8 mouse cellular contexts compared by ENCODE assay signal in the genomic region with DNA sequence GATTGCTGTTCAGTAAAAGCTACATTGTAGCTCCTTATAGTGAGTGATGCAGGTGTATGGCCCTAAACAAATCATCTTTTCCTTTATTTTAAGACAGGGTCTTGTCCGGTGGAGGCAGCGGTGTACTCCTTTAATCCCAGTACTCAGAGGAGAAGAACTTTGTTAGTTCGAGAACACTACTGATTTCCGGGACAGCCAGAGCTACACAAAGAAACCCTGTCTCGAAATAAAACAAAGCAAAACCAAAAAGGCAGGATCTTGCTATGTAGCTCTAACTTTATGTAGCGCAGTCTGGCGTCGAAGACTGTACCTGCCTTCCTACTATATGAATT. TPM values are rescaled to one million over a fixed set of nuclear protein-coding genes. Genes with fewer than 3 reads are reported as not detected.
A peak's percentile ranks its signal among the peaks of the same experiment; 100 is the strongest.
DNase-seq lines count a peak whose midpoint lies in the region; ATAC-seq and TF ChIP-seq lines count a peak whose summit lies in the region.

No protein-coding gene starts in this region.

- H3K4me3 ChIP-seq in heart, embryonic 11.5 days (ENCODE audit: low read depth, low read length): peak overlapping the region; percentile 86
- peak overlapping the region; percentile 97 for H3K4me3 ChIP-seq in E14TG2a.4 (replicated peaks; ENCODE audit: low read length)
- H3K4me3 ChIP-seq in forebrain, embryonic 16.5 days (replicated peaks; ENCODE audit: low read length): peak overlapping the region; percentile 91
- H3K4me3 ChIP-seq in liver, postnatal 0 days (ENCODE audit: low read depth, low read length): peak overlapping the region; percentile 97

- 36% methylated on average over 8 of the region's 8 CpGs for WGBS in heart, embryonic 11.5 days (ENCODE audit: insufficient replicate concordance)
- 37% methylated on average over 8 of the region's 8 CpGs for WGBS in forebrain, embryonic 16.5 days
- WGBS in liver, postnatal 0 days (ENCODE audit: insufficient replicate concordance): 32% methylated on average over 8 of the region's 8 CpGs

- no peak for DNase-seq in heart, postnatal 10 days
- no peak for DNase-seq in liver, postnatal 0 days
- DNase-seq in cerebellum, postnatal 14 days: no peak
- no peak for DNase-seq in layer of hippocampus, postnatal 36 days

- H3K4me1 ChIP-seq in heart, embryonic 11.5 days (ENCODE audit: control insufficient read depth, insufficient read depth, low read length): 0 out of 2 replicates have a peak, but pooled peaks cover 3% of the 10 kb centered on the region
- H3K4me1 ChIP-seq in E14TG2a.4 (replicated peaks; ENCODE audit: low read depth, low read length): peaks cover 38% of the 10 kb centered on the region
- H3K4me1 ChIP-seq in forebrain, embryonic 16.5 days (replicated peaks; ENCODE audit: control insufficient read depth, insufficient read depth, low read length): peaks cover 13% of the 10 kb centered on the region
- H3K4me1 ChIP-seq in liver, postnatal 0 days (ENCODE audit: insufficient read depth): peaks cover 7% of the 10 kb centered on the region; the same call in 1 of the 2 replicates

- H3K9ac ChIP-seq in heart, embryonic 11.5 days (ENCODE audit: low read depth, low read length): peak overlapping the region; percentile 84
- H3K9ac ChIP-seq in forebrain, embryonic 16.5 days (replicated peaks; ENCODE audit: low read depth, low read length): peak overlapping the region; percentile 57
- H3K9ac ChIP-seq in liver, postnatal 0 days (replicated peaks): peak overlapping the region; percentile 91

- peak overlapping the region; percentile 75 for H3K4me2 ChIP-seq in heart, embryonic 11.5 days
- peak overlapping the region; percentile 67 for H3K4me2 ChIP-seq in forebrain, embryonic 16.5 days (ENCODE audit: low read length)
- H3K4me2 ChIP-seq in liver, postnatal 0 days (ENCODE audit: low read depth, low read length): peak overlapping the region; percentile 96

- H3K27me3 ChIP-seq in heart, embryonic 11.5 days (ENCODE audit: control insufficient read depth, insufficient read depth, low read length): no peaks in the 10 kb centered on the region
- H3K27me3 ChIP-seq in E14TG2a.4 (ENCODE audit: insufficient read depth, low read length): no peaks in the 10 kb centered on the region
- H3K27me3 ChIP-seq in forebrain, embryonic 16.5 days (replicated peaks; ENCODE audit: control insufficient read depth, insufficient read depth, low read length): no peaks in the 10 kb centered on the region
- H3K27me3 ChIP-seq in liver, postnatal 0 days (ENCODE audit: insufficient read depth, low read length): no peaks in the 10 kb centered on the region

- no peak for TF ChIP-seq CTCF in E14TG2a.4 (conservative IDR thresholded peaks at IDR 0.05; ENCODE audit: low read length)
- TF ChIP-seq CTCF in liver, postnatal 0 days (IDR thresholded peaks at IDR 0.05; ENCODE audit: low read depth): no peak

- H3K27ac ChIP-seq in heart, embryonic 11.5 days (ENCODE audit: low read depth, low read length): peak overlapping the region; percentile 57; the same call in 1 of the 2 replicates
- peak overlapping the region; percentile 59 for H3K27ac ChIP-seq in forebrain, embryonic 16.5 days (ENCODE audit: low read length)
- H3K27ac ChIP-seq in liver, postnatal 0 days (ENCODE audit: low read depth): peak overlapping the region; percentile 86

- H3K9me3 ChIP-seq in heart, embryonic 11.5 days (replicated peaks; ENCODE audit: control insufficient read depth, low read length): no peaks in the 10 kb centered on the region
- H3K9me3 ChIP-seq in E14TG2a.4 (ENCODE audit: low read length): no peaks in the 10 kb centered on the region
- no peaks in the 10 kb centered on the region for H3K9me3 ChIP-seq in forebrain, embryonic 16.5 days (ENCODE audit: control insufficient read depth, low read length)
- no peaks in the 10 kb centered on the region for H3K9me3 ChIP-seq in liver, postnatal 0 days (ENCODE audit: low read length)

- TF ChIP-seq EP300 in liver, postnatal 0 days (IDR thresholded peaks at IDR 0.05; ENCODE audit: low read depth): no peak

- intact Hi-C loops in heart, postnatal 10 days (cut with DNase I): loop anchor here (5.0 kb wide), 1 partner anchor 40 kb away; no protein-coding TSS in a partner anchor

- no peaks in the 10 kb centered on the region for H3K36me3 ChIP-seq in heart, embryonic 11.5 days (ENCODE audit: control insufficient read depth, insufficient read depth, low read length)
- H3K36me3 ChIP-seq in E14TG2a.4 (ENCODE audit: insufficient read depth, low read length): peaks cover 19% of the 10 kb centered on the region
- no peaks in the 10 kb centered on the region for H3K36me3 ChIP-seq in forebrain, embryonic 16.5 days (ENCODE audit: control insufficient read depth, insufficient read depth)
- 0 out of 2 replicates have a peak, but pooled peaks cover 2% of the 10 kb centered on the region for H3K36me3 ChIP-seq in liver, postnatal 0 days (replicated peaks; ENCODE audit: insufficient read depth, low read length)

- ATAC-seq in heart, embryonic 11.5 days (replicated peaks; ENCODE audit: insufficient number of reproducible peaks, low FRiP score, low TSS enrichment): no peak
- ATAC-seq in forebrain, embryonic 16.5 days: no peak
- ATAC-seq in liver, postnatal 0 days: no peak
- no peak for ATAC-seq in monocyte, adult 5-6 weeks (replicated peaks; ENCODE audit: insufficient number of reproducible peaks, low FRiP score, low TSS enrichment, poor library complexity, severe bottlenecking)

RNA-seq across cellular contexts. Expression of a gene that starts 0.4 kb away (rescaled TPM):
- 15.5 and 16.2 TPM in 2 replicates for polyA plus RNA-seq in heart, embryonic 11.5 days (2014; fragmentation: Nextera tagmentation; extraction: Ambion mirVana)
- total RNA-seq in heart, postnatal 10 days (2021): 10 to 100 TPM in 1 of 2 experiments, 1 to 10 TPM in 1; 8.1 to 10.6 TPM
- polyA plus RNA-seq in forebrain, embryonic 16.5 days (2015; fragmentation: Nextera tagmentation; extraction: Ambion mirVana): 11.5 TPM in 2 replicates
- polyA plus RNA-seq in liver, postnatal 0 days (2015; fragmentation: Nextera tagmentation; extraction: Ambion mirVana): 4.4 and 5.9 TPM in 2 replicates
- total RNA-seq in monocyte, adult 5-6 weeks (2017): 13.3 to 23.0 TPM (median 16.0 TPM) in 3 replicates
- 1 to 10 TPM; 8.0 to 8.2 TPM for total RNA-seq in layer of hippocampus, postnatal 36 days (2021)

RNA-seq across cellular contexts. Expression of a gene that starts 36.8 kb away (rescaled TPM):
- 64.2 and 86.9 TPM in 2 replicates for polyA plus RNA-seq in heart, embryonic 11.5 days (2014; fragmentation: Nextera tagmentation; extraction: Ambion mirVana)
- total RNA-seq in heart, postnatal 10 days (2021): 10 to 100 TPM; 69.6 to 75.1 TPM
- polyA plus RNA-seq in forebrain, embryonic 16.5 days (2015; fragmentation: Nextera tagmentation; extraction: Ambion mirVana): 132 and 135 TPM in 2 replicates
- polyA plus RNA-seq in liver, postnatal 0 days (2015; fragmentation: Nextera tagmentation; extraction: Ambion mirVana): 29.3 and 36.4 TPM in 2 replicates
- 11.9 to 24.3 TPM (median 18.4 TPM) in 3 replicates for total RNA-seq in monocyte, adult 5-6 weeks (2017)
- total RNA-seq in layer of hippocampus, postnatal 36 days (2021): 100 to 1,000 TPM; 129 to 144 TPM

RNA-seq across cellular contexts. Expression of a gene that starts 54.1 kb away (rescaled TPM):
- polyA plus RNA-seq in heart, embryonic 11.5 days (2014; fragmentation: Nextera tagmentation; extraction: Ambion mirVana): not detected in 2 replicates
- total RNA-seq in heart, postnatal 10 days (2021): not detected
- not detected in 2 replicates for polyA plus RNA-seq in forebrain, embryonic 16.5 days (2015; fragmentation: Nextera tagmentation; extraction: Ambion mirVana)
- not detected in 2 replicates for polyA plus RNA-seq in liver, postnatal 0 days (2015; fragmentation: Nextera tagmentation; extraction: Ambion mirVana)
- not detected in 3 replicates for total RNA-seq in monocyte, adult 5-6 weeks (2017)
- total RNA-seq in layer of hippocampus, postnatal 36 days (2021): not detected

RNA-seq across cellular contexts. Expression of a gene that starts 57.6 kb away (rescaled TPM):
- polyA plus RNA-seq in heart, embryonic 11.5 days (2014; fragmentation: Nextera tagmentation; extraction: Ambion mirVana): 65.4 and 70.4 TPM in 2 replicates
- 100 to 1,000 TPM; 132 to 153 TPM for total RNA-seq in heart, postnatal 10 days (2021)
- polyA plus RNA-seq in forebrain, embryonic 16.5 days (2015; fragmentation: Nextera tagmentation; extraction: Ambion mirVana): 37.3 and 43.7 TPM in 2 replicates
- polyA plus RNA-seq in liver, postnatal 0 days (2015; fragmentation: Nextera tagmentation; extraction: Ambion mirVana): 451 and 487 TPM in 2 replicates
- 312 to 507 TPM (median 480 TPM) in 3 replicates for total RNA-seq in monocyte, adult 5-6 weeks (2017)
- 10 to 100 TPM; 10.3 to 12.9 TPM for total RNA-seq in layer of hippocampus, postnatal 36 days (2021)
